Mouse (Mus musculus) urinary bladder, postnatal 0 days (tissue): ENCODE data around the gene Olfr593. TPM values are rescaled to one million over a fixed set of nuclear protein-coding genes. Genes with fewer than 3 reads are reported as not detected.

ENCODE experiments used
- microRNA-seq: library from miRNA; unstranded; fragments of <30 nt; microRNA quantifications from one replicate; pipeline ENCODE4, GENCODE M21; 2016
- polyA plus RNA-seq: library from polyadenylated mRNA; unstranded; fragments of >200 nt; fragmentation: Nextera tagmentation; extraction: Ambion mirVana; gene quantifications from 2 replicates; pipeline ENCODE4 v1.2.1, GENCODE M21; 2015

The Olfr593 gene
- not detected in 2 replicates for polyA plus RNA-seq

GRCm38 (mm10) chr7:103211562-103211961, at the start of gene Olfr593:
TSS of gene Olfr593 (plus strand) at chr7:103211862.

GRCm38 (mm10) chr7:103178240-103178639, 33.4 kb upstream of the Olfr593 start, which contains the start of gene Olfr591:
TSS of gene Olfr591 (minus strand) at chr7:103178340.

GRCm38 (mm10) chr7:103184503-103184902, 27.2 kb upstream of the Olfr593 start, which contains the start of gene Olfr592:
TSS of gene Olfr592 (plus strand) at chr7:103184803.

GRCm38 (mm10) chr7:103216696-103217095, 5.0 kb downstream of the Olfr593 start, which contains the start of gene Olfr594:
TSS of gene Olfr594 (plus strand) at chr7:103216996.

GRCm38 (mm10) chr7:103252405-103252804, 40.7 kb downstream of the Olfr593 start, which contains the start of gene Usp17ld:
TSS of gene Usp17ld (minus strand) at chr7:103252505.

Small RNAs within 50 kb of the gene (microRNA-seq; reads per million reads assigned to microRNA genes)
- not detected for gene Gm25171

Other genes with a start within 250 kb of the Olfr593 start
- not detected in 2 replicates for gene Olfr576, start 249.2 kb upstream of the Olfr593 start, polyA plus RNA-seq
- not detected in 2 replicates for gene Olfr577, start 235.9 kb upstream of the Olfr593 start, polyA plus RNA-seq
- not detected in 2 replicates for gene Olfr578, start 222.5 kb upstream of the Olfr593 start, polyA plus RNA-seq
- gene Olfr582, start 173.8 kb upstream of the Olfr593 start, polyA plus RNA-seq: not detected in 2 replicates
- gene Olfr583, start 160.6 kb upstream of the Olfr593 start, polyA plus RNA-seq: not detected in 2 replicates
- gene Olfr584, start 130.0 kb upstream of the Olfr593 start, polyA plus RNA-seq: not detected in 2 replicates
- not detected in 2 replicates for gene Olfr585, start 114.1 kb upstream of the Olfr593 start, polyA plus RNA-seq
- gene Olfr586, start 86.2 kb upstream of the Olfr593 start, polyA plus RNA-seq: not detected in 2 replicates
- not detected in 2 replicates for gene Olfr588-ps1, start 71.0 kb upstream of the Olfr593 start, polyA plus RNA-seq
- gene Olfr589, start 55.5 kb upstream of the Olfr593 start, polyA plus RNA-seq: not detected in 2 replicates
- gene Olfr591, start 33.5 kb upstream of the Olfr593 start, polyA plus RNA-seq: not detected in 2 replicates
- gene Olfr592, start 27.1 kb upstream of the Olfr593 start, polyA plus RNA-seq: not detected in 2 replicates
- not detected in 2 replicates for gene Olfr594, start 5.1 kb downstream of the Olfr593 start, polyA plus RNA-seq
- not detected in 2 replicates for gene Usp17ld, start 40.6 kb downstream of the Olfr593 start, polyA plus RNA-seq
- gene Olfr596, start 93.8 kb downstream of the Olfr593 start, polyA plus RNA-seq: not detected in 2 replicates
- not detected in 2 replicates for gene Olfr597, start 104.5 kb downstream of the Olfr593 start, polyA plus RNA-seq
- not detected in 2 replicates for gene Olfr598, start 111.7 kb downstream of the Olfr593 start, polyA plus RNA-seq
- not detected in 2 replicates for gene Olfr599, start 124.1 kb downstream of the Olfr593 start, polyA plus RNA-seq
- not detected in 2 replicates for gene Olfr600, start 137.8 kb downstream of the Olfr593 start, polyA plus RNA-seq
- not detected in 2 replicates for gene Olfr601, start 150.8 kb downstream of the Olfr593 start, polyA plus RNA-seq
- gene Olfr603, start 174.3 kb downstream of the Olfr593 start, polyA plus RNA-seq: not detected in 2 replicates
- not detected in 2 replicates for gene Usp17lc, start 203.2 kb downstream of the Olfr593 start, polyA plus RNA-seq
- not detected in 2 replicates for gene Olfr605, start 233.6 kb downstream of the Olfr593 start, polyA plus RNA-seq
- gene Olfr606, start 237.2 kb downstream of the Olfr593 start, polyA plus RNA-seq: not detected in 2 replicates